Mouse (Mus musculus): Measurements from ENCODE around the gene Pde3a.

The Pde3a gene

DNA sequence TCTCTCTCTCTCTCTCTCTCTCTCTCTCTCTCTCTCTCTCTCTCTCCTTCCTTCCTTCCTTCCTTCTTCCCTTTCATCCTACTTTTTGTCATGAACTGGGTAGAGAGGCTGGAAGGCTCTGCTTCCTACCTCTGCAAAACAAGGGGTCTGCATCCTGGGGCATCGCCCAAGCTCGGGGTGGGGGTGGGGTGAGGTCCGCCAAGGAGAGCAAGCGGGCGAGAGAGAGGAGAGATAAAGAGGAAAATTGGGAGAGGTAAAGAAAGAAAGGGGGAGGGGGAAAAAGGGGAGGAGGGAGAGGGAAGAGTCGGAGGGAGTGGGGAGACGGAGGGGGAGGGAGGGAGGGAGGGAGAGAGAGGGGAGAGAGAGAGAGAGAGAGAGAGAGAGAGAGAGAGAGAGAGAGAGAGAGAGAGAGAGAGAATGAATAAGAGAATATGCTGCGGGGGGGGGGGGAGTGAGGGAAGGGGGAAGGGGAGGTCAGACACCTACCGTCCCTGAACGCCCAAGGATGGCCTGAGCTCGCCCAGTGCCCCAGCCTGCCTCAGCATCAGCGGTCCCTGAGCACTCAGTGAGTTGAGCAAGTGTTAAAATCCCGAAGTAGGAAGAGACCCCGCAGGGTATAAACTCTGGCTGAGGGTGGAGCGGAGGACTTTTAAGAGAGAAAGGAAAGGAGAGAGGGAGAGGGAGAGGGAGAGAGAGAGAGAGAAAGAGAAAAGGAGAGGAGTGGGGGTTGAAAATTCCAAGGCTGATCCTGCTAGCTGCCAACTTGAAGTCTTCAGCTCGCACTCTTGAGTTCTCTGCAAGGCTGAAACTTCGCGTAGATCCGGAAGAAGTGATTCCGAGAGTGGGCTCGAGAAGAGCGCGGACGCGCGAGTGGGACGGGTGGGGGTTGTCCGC, at the start of gene Pde3a:
TSS of gene Pde3a (plus strand) at position 579 of the 894 bp plus-strand sequence.
- no peak for DNase-seq (ENCODE audit: low spot score in 2 of 2)

GRCm38 (mm10) chr6:141200173-141200615, 48.9 kb upstream of the Pde3a start:
- no peak for DNase-seq (ENCODE audit: low spot score in 2 of 2)

GRCm38 (mm10) chr6:141207531-141207930, 41.5 kb upstream of the Pde3a start:
- no peak for DNase-seq (ENCODE audit: low spot score in 2 of 2)

DNA sequence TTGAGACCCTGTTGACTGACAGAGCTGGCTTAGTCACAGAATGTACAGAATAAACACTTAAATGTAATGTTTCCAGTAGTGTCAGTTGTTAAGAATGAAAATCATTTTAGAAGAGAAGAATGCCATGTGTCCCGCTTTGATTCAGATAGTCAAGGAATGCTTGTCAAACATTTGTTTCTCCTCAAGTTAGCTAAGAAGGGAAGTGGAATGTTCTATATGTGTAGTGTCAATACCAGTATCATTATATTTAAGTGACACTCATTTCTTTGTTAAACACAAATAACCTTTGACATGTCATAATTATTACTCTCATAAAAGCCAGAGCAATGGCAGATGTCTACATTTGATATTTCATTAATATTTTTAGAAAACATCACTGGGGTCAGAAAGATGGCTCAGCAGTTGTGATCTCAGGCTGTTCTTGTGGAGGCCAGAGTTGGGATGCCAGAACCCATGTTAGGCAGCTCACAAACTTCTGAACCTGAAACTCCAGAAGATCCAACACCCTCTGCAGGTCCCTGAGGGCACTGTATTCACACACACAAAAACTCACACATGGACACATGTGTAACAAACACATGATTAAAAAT, 40.7 kb upstream of the Pde3a start:
- DNase-seq (ENCODE audit: low spot score in 2 of 2), result no peak

DNA sequence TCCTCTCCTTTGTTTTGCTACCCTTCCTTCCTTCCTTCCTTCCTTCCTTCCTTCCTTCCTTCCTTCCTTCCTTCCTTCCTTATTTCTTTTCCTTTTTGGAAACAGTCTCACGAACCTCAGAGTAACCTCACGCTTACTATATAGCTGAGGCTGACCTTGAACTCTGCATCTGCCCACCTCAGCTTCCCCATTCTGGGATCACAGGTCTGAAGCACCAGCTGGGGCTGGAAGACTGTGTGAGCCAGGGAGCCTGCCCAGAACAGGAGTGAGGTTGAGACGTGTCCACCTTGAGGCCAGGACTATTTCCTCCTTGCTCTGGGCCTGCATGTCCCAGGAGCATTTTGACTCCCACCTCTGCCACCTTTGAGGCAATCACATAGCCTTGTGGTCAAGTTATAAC, 39.0 kb upstream of the Pde3a start:
- DNase-seq (ENCODE audit: low spot score in 2 of 2), result no peak

DNA sequence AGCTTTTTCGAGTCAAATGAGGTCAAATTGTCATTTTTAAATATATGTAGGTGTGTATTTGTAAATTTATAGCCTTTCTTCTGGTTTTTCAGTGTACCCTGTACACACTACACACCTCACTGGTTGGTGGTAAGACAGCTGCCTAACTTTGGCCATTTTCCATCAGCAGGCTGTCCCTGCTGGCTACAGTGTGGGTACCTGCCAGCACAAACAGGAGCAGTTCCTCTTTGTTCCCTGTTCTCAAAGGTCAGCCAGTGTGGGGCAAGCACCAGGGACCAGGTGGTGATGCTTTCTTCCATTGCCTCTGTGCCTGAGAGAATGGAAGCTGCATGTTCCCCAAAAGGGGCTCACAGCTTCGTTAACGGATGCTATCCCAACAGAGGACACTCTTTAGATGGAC, 28.0 kb upstream of the Pde3a start:
- no peak for DNase-seq (ENCODE audit: low spot score in 2 of 2)

DNA sequence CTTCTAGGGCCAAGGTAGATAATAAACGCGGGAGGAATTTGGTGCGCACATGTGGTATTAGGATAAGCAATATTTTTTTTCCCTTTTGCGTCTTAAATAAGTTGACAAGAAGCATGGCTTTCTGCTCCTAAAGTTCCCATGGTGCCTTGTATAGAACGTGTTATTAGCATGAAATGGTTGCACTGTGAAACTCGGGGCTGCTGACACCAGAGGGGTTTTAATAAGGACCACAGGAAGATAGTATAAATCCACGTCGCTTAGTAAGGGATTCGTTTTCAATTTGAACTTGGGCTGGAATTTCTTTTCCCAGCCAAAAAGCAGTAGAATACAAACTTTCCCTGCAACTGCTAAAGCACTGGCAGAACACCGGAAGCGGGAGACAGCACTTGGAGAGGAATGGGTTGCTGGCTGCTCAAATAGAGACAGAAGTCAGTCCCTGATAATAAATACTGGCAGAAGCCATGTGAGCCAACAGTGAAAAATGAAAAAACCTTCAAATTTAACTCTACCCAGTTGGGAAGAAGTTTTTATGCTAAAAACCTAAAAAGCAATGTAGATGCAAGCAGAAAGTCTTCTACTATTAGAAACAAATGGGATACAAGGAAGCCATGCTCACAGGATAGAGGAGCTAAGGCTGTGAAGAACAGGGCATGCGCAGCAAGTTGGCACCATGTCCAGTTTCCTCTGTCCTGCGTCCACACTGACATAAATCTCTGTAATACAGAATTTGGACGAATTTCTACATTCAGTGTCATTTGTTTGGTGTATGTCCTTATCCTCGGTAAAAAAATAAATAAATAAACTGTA, 22.0 kb upstream of the Pde3a start:
- no peak for DNase-seq (ENCODE audit: low spot score in 2 of 2)

DNA sequence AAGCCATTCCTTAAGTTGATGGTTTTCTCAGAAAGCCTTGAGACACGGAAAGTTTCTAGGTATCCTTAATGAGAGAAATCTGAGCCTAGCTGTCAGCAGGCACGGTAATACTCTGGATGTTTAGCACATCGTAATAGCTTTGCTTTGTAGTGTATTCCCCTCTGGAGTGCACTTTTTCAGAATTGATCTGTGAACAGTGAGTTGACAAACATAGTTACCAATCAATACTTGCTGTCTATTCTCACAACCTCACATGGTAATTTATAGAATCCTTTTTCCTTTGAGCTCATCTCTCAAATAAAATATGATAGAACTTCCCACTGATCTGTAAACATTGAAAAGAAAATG, 21.4 kb upstream of the Pde3a start:
- DNase-seq (ENCODE audit: low spot score in 2 of 2), result no peak

GRCm38 (mm10) chr6:141232756-141233382, 16.2 kb upstream of the Pde3a start:
- DNase-seq (ENCODE audit: low spot score in 2 of 2), result no peak

DNA sequence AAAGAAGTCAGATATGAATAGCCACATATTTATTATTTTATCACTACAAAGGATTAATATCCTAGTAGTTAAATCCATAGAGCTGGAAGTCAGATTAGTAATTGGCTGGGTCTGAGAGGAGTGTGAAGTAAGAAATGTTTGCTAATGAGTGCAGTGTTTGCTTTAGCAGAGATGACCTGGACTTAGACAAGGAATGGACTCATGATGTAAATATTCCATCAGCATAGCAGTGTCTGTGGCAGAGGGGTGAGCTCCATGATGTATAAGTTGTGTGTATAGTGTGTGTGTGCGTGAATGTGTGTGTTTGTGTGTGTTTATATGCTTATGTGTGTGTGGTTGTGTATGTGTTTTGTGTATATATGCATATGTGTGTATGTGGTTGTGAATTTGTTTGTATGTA, 7.3 kb upstream of the Pde3a start:
- DNase-seq (ENCODE audit: low spot score in 2 of 2), result no peak

DNA sequence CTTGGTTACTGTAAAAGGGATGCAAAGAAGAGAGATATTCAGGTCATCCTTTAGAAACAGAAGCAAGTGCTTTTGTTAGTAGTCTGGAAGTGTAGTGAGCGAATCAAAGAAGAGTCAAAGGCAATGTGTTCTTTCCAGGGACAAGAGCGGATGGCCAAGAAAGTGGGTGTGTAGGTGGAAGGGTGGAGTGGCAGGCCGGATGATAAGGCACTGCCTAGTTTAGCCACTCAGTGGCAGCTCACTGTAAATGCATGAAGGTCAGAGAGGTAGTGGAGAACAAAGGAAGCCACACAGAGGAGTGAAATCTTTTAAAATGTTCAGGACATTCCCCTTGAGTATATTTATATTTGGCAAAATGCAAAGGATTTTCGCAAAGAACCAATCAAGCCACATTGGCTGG, 4.0 kb upstream of the Pde3a start:
- DNase-seq (ENCODE audit: low spot score in 2 of 2), result no peak

DNA sequence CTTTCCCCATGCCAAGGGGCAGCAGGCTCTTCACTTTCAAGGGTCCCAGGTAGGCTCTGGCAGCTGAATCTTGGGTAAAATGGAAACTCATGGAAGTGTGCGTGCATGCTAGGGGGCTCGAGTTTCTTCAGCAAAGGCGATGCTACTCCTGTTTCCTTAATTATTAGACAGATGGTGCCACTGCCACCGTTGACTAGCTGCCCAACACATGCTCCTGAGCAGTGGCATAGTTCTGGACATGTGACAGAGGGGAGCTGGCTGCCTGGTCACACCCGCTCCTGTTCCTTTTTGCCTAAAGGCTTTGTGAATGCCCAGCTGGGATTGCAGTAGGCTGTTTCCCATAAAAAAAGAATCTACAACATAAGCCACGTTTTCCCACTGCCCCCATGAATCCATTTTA, 2.7 kb upstream of the Pde3a start:
- DNase-seq (ENCODE audit: low spot score in 2 of 2), result no peak

DNA sequence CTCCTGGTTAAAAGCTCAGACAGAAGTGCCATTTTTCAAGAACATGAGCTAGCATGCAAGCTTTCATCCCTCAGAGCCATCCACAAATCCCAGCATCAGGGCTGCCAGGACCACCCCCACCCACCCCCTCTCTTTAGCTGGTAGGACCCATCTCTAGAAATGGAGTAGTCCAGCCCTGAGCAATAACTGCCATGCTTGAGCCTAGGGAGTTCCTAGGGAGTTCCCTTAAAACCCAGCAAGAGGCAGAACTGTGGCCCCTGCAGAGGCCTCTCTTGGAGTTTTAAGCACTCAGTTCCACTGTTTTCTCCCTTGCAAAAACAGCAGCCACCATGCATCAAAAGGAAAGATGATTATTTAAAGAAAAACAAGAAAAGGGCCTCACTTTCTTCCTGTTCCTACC, 988 bp upstream of the Pde3a start:
- DNase-seq (ENCODE audit: low spot score in 2 of 2), result no peak

GRCm38 (mm10) chr6:141249585-141250295, 671 bp downstream of the Pde3a start:
- no peak for DNase-seq (ENCODE audit: low spot score in 2 of 2)

DNA sequence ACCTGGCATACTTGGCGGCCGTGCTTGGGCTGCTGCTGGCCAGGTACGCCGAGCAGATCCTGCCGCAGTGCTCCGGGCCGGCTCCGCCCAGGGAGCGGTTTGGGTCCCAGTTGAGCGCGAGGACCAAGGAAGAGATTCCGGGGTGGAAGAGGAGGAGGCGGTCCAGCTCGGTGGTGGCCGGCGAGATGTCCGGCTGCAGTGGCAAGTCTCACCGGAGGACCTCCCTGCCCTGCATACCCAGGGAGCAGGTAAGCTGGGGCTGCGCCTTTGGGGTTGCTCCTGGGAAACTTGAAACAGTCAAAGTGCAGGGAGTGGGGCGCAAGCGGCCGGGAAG, 1.2 kb downstream of the Pde3a start:
- no peak for DNase-seq (ENCODE audit: low spot score in 2 of 2)

GRCm38 (mm10) chr6:141250984-141251383, 1.9 kb downstream of the Pde3a start:
- no peak for DNase-seq (ENCODE audit: low spot score in 2 of 2)

GRCm38 (mm10) chr6:141252520-141252919, 3.5 kb downstream of the Pde3a start:
- DNase-seq (ENCODE audit: low spot score in 2 of 2), result no peak

- no peak for DNase-seq (ENCODE audit: low spot score in 2 of 2)
Observed at GRCm38 (mm10) chr6:141254956-141255355, 5.9 kb downstream of the Pde3a start.

DNA sequence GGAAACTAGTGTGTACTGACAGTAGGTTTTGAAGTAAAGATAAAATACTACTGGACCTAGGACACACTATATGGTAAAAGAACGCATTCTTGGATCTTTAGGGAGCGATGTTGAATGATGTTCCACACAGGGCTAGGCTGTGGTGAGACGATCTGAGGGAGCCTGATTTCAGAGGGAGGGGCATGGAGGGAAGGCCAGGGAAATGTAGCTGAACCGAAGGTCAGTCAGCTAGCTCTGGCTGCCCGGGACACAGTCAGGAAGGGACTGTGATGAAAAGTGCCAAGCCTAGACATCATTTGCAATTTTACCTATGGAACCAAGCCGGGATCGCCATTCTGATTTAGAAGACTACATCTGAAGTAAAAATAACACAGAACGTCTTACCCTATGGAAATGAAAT, 7.8 kb downstream of the Pde3a start:
- no peak for DNase-seq (ENCODE audit: low spot score in 2 of 2)

DNA sequence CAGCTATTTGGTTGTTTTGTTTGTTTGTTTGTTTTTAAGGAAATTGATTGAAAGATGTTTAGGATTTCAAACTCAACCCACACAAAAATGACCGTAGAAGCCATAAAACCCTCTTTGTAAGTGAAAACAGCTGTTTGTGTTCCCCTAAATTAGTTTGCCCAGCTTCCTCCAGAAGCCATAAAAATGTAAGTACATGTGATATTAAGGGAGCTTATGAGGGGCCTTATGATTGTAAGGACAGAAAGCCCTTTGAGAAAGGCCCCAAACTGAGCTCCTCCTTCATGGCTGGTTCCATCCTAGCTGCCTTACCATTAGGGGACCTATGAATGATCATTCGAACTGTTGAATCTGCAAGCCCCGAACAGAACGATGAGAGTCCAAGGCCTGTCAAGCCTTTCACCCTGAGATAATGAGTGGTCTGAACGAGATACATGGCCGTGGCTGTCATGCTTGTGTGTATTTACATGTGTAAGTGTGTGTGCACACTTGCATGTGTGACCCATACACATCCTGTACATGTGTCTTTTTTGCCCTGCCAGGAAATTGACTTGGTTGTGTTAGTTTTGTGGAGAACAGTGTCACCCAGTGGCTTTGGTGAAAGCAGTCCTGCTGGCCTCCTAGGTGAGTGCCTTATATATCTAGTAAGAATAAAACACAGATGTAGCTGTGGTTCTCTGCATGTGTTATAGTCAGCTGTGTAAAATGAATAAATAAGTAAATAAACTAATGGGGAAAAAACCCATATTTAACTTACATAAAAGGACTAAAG, 8.5 kb downstream of the Pde3a start:
- DNase-seq (ENCODE audit: low spot score in 2 of 2), result no peak

GRCm38 (mm10) chr6:141265257-141265656, 16.2 kb downstream of the Pde3a start:
- DNase-seq (ENCODE audit: low spot score in 2 of 2), result no peak
